Mouse (Mus musculus) myocyte (in vitro differentiated cells): ENCODE data around the gene Pax5.

Source experiments
- CEBPB ChIP-seq: IDR thresholded peaks from 2 replicates; pipeline ENCODE4 v1.6.1; 2011; ENCODE audit warnings: mild to moderate bottlenecking, moderate library complexity; ENCODE audit not compliant: poor library complexity, insufficient read depth, severe bottlenecking
- MAX ChIP-seq: IDR thresholded peaks from one replicate; pipeline ENCODE4 v1.6.1; 2011; ENCODE audit warnings: low read depth, mild to moderate bottlenecking, control low read depth
- MYOD1 ChIP-seq, 3 experiments: IDR thresholded peaks; one replicate each; pipeline ENCODE4 v1.6.1; 2011; ENCODE audit warnings: control low read depth in 2 of 3, low read depth in 2 of 3, mild to moderate bottlenecking in 2 of 3, moderate library complexity in 1 of 3; ENCODE audit not compliant: insufficient read length in 2 of 3, control insufficient read depth in 1 of 3
- MYOG ChIP-seq, 3 experiments: IDR thresholded peaks; one replicate each; pipeline ENCODE4 v1.6.1; 2011; ENCODE audit warnings: control low read depth in 2 of 3, low read depth in 2 of 3, mild to moderate bottlenecking in 2 of 3; ENCODE audit not compliant: insufficient read length in 2 of 3, control insufficient read depth in 1 of 3, insufficient read depth in 1 of 3
- POLR2A ChIP-seq: IDR thresholded peaks from one replicate; pipeline ENCODE4 v1.6.1; 2011; ENCODE audit warnings: low read depth, mild to moderate bottlenecking, control low read depth, moderate library complexity; ENCODE audit not compliant: insufficient read length
- POLR2AphosphoS2 ChIP-seq: IDR thresholded peaks from one replicate; pipeline ENCODE4 v1.6.1; 2011; ENCODE audit warnings: low read depth, control low read depth; ENCODE audit not compliant: insufficient read length
- TCF12 ChIP-seq: IDR thresholded peaks from one replicate; pipeline ENCODE4 v1.6.1; 2011; ENCODE audit warnings: mild to moderate bottlenecking, control low read depth; ENCODE audit not compliant: poor library complexity, insufficient read depth, severe bottlenecking
- TCF3 ChIP-seq: IDR thresholded peaks from one replicate; pipeline ENCODE4 v1.6.1; 2011; ENCODE audit warnings: low read depth, control low read depth; ENCODE audit not compliant: insufficient read length

DNA sequence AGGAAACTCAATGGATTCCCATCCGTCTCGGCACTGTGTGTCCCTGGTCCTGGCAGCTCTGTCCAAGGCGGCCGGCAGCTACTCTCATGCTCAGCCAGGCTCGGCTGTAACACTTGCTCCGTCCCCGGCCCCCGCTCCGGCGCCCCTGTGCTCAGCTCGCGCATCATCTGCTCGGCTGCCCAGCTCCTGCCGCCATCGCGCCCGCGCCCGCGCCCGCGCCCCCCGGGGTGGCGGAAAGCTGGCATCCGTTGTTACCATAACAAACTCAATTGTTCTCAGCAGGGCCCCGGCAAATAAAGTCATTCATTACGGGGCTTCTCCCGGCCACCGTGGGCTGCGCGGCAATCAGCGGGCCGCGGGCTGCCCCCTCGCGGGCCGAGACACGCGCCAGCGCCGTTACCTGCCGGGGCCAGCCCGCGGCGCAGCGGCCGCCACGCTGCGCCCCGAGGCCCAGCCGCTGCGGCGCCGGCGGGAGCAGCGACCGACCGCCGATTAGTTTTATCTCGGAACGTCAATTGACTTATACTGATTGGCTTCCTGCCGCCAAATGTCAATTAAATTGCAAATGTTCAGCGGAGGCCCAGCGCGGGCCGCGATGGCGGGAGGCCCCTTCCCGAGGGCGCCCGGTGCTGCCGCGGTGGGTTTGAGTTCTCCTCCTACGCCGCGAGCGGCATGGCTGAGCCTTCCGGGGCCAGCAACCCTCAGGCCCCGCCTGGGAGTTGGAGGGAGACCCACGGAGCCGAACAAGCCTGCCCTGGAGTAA lies 46.1 kb downstream of the Pax5 start:
- TF ChIP-seq POLR2A (no peak), TCF12 (no peak), POLR2AphosphoS2 (no peak), MYOD1 (IDR thresholded peaks at IDR 0.05; ENCODE audit: control insufficient read depth in 1 of 3, insufficient read length in 2 of 3, low read depth in 2 of 3) (no peak), MYOG (IDR thresholded peaks at IDR 0.05; ENCODE audit: control insufficient read depth in 1 of 3, insufficient read depth in 1 of 3, insufficient read length in 2 of 3, low read depth in 2 of 3) (no peak), MAX (no peak), CEBPB (no peak), TCF3 (no peak)
